Comparison of ENCODE assay signal across 8 mouse cellular contexts in the genomic region with DNA sequence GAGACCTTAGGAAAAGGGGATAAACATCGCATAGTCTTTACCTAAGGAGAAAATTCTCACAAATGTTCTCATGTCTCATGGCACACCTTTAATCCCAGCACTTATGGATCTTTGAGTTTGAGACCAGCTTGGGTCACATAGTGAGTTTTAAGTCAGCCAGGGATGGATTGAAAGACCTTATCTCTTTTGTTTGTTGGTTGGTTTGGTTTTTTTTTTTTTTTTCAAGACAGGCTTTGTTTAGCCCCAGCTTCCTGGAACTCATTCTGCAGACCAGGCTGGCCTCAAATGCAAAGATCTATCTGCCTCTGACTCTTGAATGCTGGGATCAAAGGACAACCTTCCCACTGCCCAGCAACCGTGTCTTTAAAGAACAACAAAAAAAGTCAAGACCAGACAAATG. TPM values are rescaled to one million over a fixed set of nuclear protein-coding genes. Genes with fewer than 3 reads are reported as not detected.
DNase-seq lines count a peak whose midpoint lies in the region; ATAC-seq and TF ChIP-seq lines count a peak whose summit lies in the region.

No protein-coding gene starts in this region.

- peak overlapping the region; percentile 88 for H3K4me2 ChIP-seq in forebrain, embryonic 11.5 days (ENCODE audit: low read depth, low read length, severe bottlenecking)
- peak overlapping the region; percentile 76 for H3K4me2 ChIP-seq in limb, embryonic 13.5 days (replicated peaks)
- peak overlapping the region; percentile 60 for H3K4me2 ChIP-seq in stomach, embryonic 14.5 days (replicated peaks; ENCODE audit: low read depth, low read length)

- H3K27me3 ChIP-seq in liver, adult 2 months (ENCODE audit: control insufficient read depth, insufficient read depth, low read length) = no peaks in the 10 kb centered on the region
- H3K27me3 ChIP-seq in forebrain, embryonic 11.5 days (ENCODE audit: control insufficient read depth, insufficient read depth, low read length) = no peaks in the 10 kb centered on the region
- no peaks in the 10 kb centered on the region for H3K27me3 ChIP-seq in limb, embryonic 13.5 days
- no peaks in the 10 kb centered on the region for H3K27me3 ChIP-seq in stomach, embryonic 14.5 days (ENCODE audit: control insufficient read depth, insufficient read depth, low read length)

- H3K4me1 ChIP-seq in liver, adult 2 months (ENCODE audit: control insufficient read depth, insufficient read depth, low read length) = peaks cover 26% of the 10 kb centered on the region
- peaks cover 3% of the 10 kb centered on the region; the same call in 1 of the 2 replicates for H3K4me1 ChIP-seq in forebrain, embryonic 11.5 days (replicated peaks; ENCODE audit: control insufficient read depth, insufficient read depth, low read length)
- peaks cover 19% of the 10 kb centered on the region for H3K4me1 ChIP-seq in limb, embryonic 13.5 days
- H3K4me1 ChIP-seq in stomach, embryonic 14.5 days (ENCODE audit: control insufficient read depth, insufficient read depth, low read length) = peaks cover 14% of the 10 kb centered on the region

- H3K9me3 ChIP-seq in forebrain, embryonic 11.5 days (ENCODE audit: control insufficient read depth, low read length) = no peaks in the 10 kb centered on the region
- peaks cover 5% of the 10 kb centered on the region; the same call in 1 of the 2 replicates for H3K9me3 ChIP-seq in limb, embryonic 13.5 days
- H3K9me3 ChIP-seq in stomach, embryonic 14.5 days (ENCODE audit: control insufficient read depth, low read depth, low read length) = peaks cover 6% of the 10 kb centered on the region; the same call in 1 of the 2 replicates

- H3K36me3 ChIP-seq in liver, adult 2 months (ENCODE audit: control insufficient read depth, insufficient read depth, low read length) = no peaks in the 10 kb centered on the region
- H3K36me3 ChIP-seq in forebrain, embryonic 11.5 days (ENCODE audit: control insufficient read depth, insufficient read depth, low read length) = no peaks in the 10 kb centered on the region
- H3K36me3 ChIP-seq in limb, embryonic 13.5 days = no peaks in the 10 kb centered on the region
- H3K36me3 ChIP-seq in stomach, embryonic 14.5 days (ENCODE audit: control insufficient read depth, insufficient read depth, low read length) = no peaks in the 10 kb centered on the region

- no peak for DNase-seq in liver, adult 2 months (ENCODE audit: extremely low read depth, low read depth, low spot score)
- DNase-seq in liver = no peak
- no peak for DNase-seq in forebrain, embryonic 11.5 days (ENCODE audit: low spot score)
- DNase-seq in layer of hippocampus, adult 9-11 months = no peak
- no peak for DNase-seq in spleen, postnatal 14 days (ENCODE audit: low spot score in 2 of 2)
- DNase-seq in urinary bladder, adult 18-20 months (ENCODE audit: low spot score in 2 of 2) = no peak

- peaks cover 25% of the 10 kb centered on the region for H3K79me2 ChIP-seq in liver, adult 2 months (ENCODE audit: control insufficient read depth, insufficient read depth, low read length)

- H3K27ac ChIP-seq in liver, adult 2 months (replicated peaks; ENCODE audit: insufficient read depth, low read depth, low read length) = peak overlapping the region; percentile 88; the same call in 1 of the 2 replicates
- H3K27ac ChIP-seq in forebrain, embryonic 11.5 days (ENCODE audit: low read depth, low read length) = no peak overlapping the region
- H3K27ac ChIP-seq in limb, embryonic 13.5 days = no peak overlapping the region
- H3K27ac ChIP-seq in stomach, embryonic 14.5 days (ENCODE audit: low read length) = no peak overlapping the region

- 36% methylated on average over 2 of the region's 2 CpGs for WGBS in liver, adult 2 months
- WGBS in forebrain, embryonic 11.5 days = 52% methylated on average over 2 of the region's 2 CpGs
- 57% methylated on average over 2 of the region's 2 CpGs for WGBS in limb, embryonic 13.5 days
- 50% methylated on average over 2 of the region's 2 CpGs for WGBS in stomach, embryonic 14.5 days

- no peak for TF ChIP-seq CTCF in liver, adult 2 months (IDR thresholded peaks at IDR 0.05; ENCODE audit: low read depth, low read length)

- ATAC-seq in forebrain, embryonic 11.5 days (replicated peaks; ENCODE audit: low FRiP score) = no peak
- no peak for ATAC-seq in limb, embryonic 13.5 days (ENCODE audit: low FRiP score, low read depth)
- no peak for ATAC-seq in stomach, embryonic 14.5 days (ENCODE audit: insufficient number of reproducible peaks, insufficient read depth, low FRiP score, low read depth)

- no peak overlapping the region for H3K9ac ChIP-seq in liver, adult 2 months (ENCODE audit: low read depth, low read length)
- H3K9ac ChIP-seq in forebrain, embryonic 11.5 days (ENCODE audit: low read length) = peak overlapping the region; percentile 95
- H3K9ac ChIP-seq in limb, embryonic 13.5 days = no peak overlapping the region
- H3K9ac ChIP-seq in stomach, embryonic 14.5 days (replicated peaks; ENCODE audit: low read depth, low read length) = peak overlapping the region; percentile 89; the same call in 1 of the 2 replicates

- no peak overlapping the region for H3K4me3 ChIP-seq in liver, adult 2 months (ENCODE audit: insufficient read depth, low read depth, low read length)
- H3K4me3 ChIP-seq in forebrain, embryonic 11.5 days (ENCODE audit: low read depth, low read length) = peak overlapping the region; percentile 98
- H3K4me3 ChIP-seq in limb, embryonic 13.5 days = peak overlapping the region; percentile 99
- H3K4me3 ChIP-seq in stomach, embryonic 14.5 days (ENCODE audit: low read depth, low read length) = peak overlapping the region; percentile 96

- TF ChIP-seq POLR2A in liver, adult 2 months (IDR thresholded peaks at IDR 0.05; ENCODE audit: extremely low read depth, insufficient read depth, low read length) = no peak

RNA-seq across cellular contexts. Expression of a gene that starts 4.4 kb away (rescaled TPM):
- 19.8 and 26.6 TPM in 2 replicates for total RNA-seq in liver, adult 2 months (2014; rRNA removed)
- polyA plus RNA-seq in liver, adult 2 months (2012; rRNA removed) = 28.9 and 34.3 TPM in 2 replicates
- 34.7 and 35.3 TPM in 2 replicates for polyA plus RNA-seq in forebrain, embryonic 11.5 days (2014; fragmentation: Nextera tagmentation; extraction: Ambion mirVana)
- 34.7 and 35.0 TPM in 2 replicates for polyA plus RNA-seq in limb, embryonic 13.5 days (2015; fragmentation: Nextera tagmentation; extraction: Ambion mirVana)
- polyA plus RNA-seq in stomach, embryonic 14.5 days (2014; fragmentation: Nextera tagmentation; extraction: Ambion mirVana) = 33.7 and 36.7 TPM in 2 replicates

RNA-seq across cellular contexts. Expression of a gene that starts 34.0 kb away (rescaled TPM):
- total RNA-seq in liver, adult 2 months (2014; rRNA removed) = 36.9 and 42.5 TPM in 2 replicates
- 25.9 and 29.4 TPM in 2 replicates for polyA plus RNA-seq in liver, adult 2 months (2012; rRNA removed)
- polyA plus RNA-seq in forebrain, embryonic 11.5 days (2014; fragmentation: Nextera tagmentation; extraction: Ambion mirVana) = 65.4 and 76.8 TPM in 2 replicates
- 62.4 and 64.3 TPM in 2 replicates for polyA plus RNA-seq in limb, embryonic 13.5 days (2015; fragmentation: Nextera tagmentation; extraction: Ambion mirVana)
- 55.0 and 57.4 TPM in 2 replicates for polyA plus RNA-seq in stomach, embryonic 14.5 days (2014; fragmentation: Nextera tagmentation; extraction: Ambion mirVana)

RNA-seq across cellular contexts. Expression of a gene that starts 34.1 kb away (rescaled TPM):
- total RNA-seq in liver, adult 2 months (2014; rRNA removed) = 12.8 and 13.3 TPM in 2 replicates
- polyA plus RNA-seq in liver, adult 2 months (2012; rRNA removed) = 6.8 and 8.0 TPM in 2 replicates
- polyA plus RNA-seq in forebrain, embryonic 11.5 days (2014; fragmentation: Nextera tagmentation; extraction: Ambion mirVana) = 26.2 and 29.0 TPM in 2 replicates
- polyA plus RNA-seq in limb, embryonic 13.5 days (2015; fragmentation: Nextera tagmentation; extraction: Ambion mirVana) = 28.2 and 28.4 TPM in 2 replicates
- 27.5 and 28.7 TPM in 2 replicates for polyA plus RNA-seq in stomach, embryonic 14.5 days (2014; fragmentation: Nextera tagmentation; extraction: Ambion mirVana)

RNA-seq across cellular contexts. Expression of a gene that starts 49.7 kb away (rescaled TPM):
- total RNA-seq in liver, adult 2 months (2014; rRNA removed) = 11.4 and 13.1 TPM in 2 replicates
- polyA plus RNA-seq in liver, adult 2 months (2012; rRNA removed) = 8.3 and 11.8 TPM in 2 replicates
- 23.1 and 27.0 TPM in 2 replicates for polyA plus RNA-seq in forebrain, embryonic 11.5 days (2014; fragmentation: Nextera tagmentation; extraction: Ambion mirVana)
- polyA plus RNA-seq in limb, embryonic 13.5 days (2015; fragmentation: Nextera tagmentation; extraction: Ambion mirVana) = 25.8 and 26.6 TPM in 2 replicates
- polyA plus RNA-seq in stomach, embryonic 14.5 days (2014; fragmentation: Nextera tagmentation; extraction: Ambion mirVana) = 25.7 and 27.9 TPM in 2 replicates

Comparison
In these comparisons a context has a peak if more than half of its experiments do, and no peak if none do; other contexts are left out.
1. H3K9ac ChIP-seq: peak in forebrain, embryonic 11.5 days (single experiment) and stomach, embryonic 14.5 days (single experiment); none in liver, adult 2 months (single experiment) and limb, embryonic 13.5 days (single experiment).
2. Peak in every context shown above with its lines, with median percentiles within 50 percentile points of each other: H3K4me2 ChIP-seq.